Mouse (Mus musculus) intestine, postnatal 0 days (tissue): ENCODE results near the gene Cask. TPM values are rescaled to one million over a fixed set of nuclear protein-coding genes. Genes with fewer than 3 reads are reported as not detected.

Experiments used
- ATAC-seq: fragments of 200-750 bp; cut with Nextera tagmentation; 2 replicates; pipeline ENCODE4 v1.8.0; 2017; ENCODE audit warnings: mild to moderate bottlenecking, moderate TSS enrichment, moderate library complexity
- H3K27ac ChIP-seq: fragments of 300-500 bp; sonication (generic); 2 replicates; pipeline ENCODE4 v1.5.1; 2014; ENCODE audit warnings: mild to moderate bottlenecking, low read depth, low read length, moderate library complexity
- H3K27me3 ChIP-seq: fragments of 300-500 bp; sonication (generic); replicated peaks from 2 replicates; pipeline ENCODE4 v1.6.1; 2014; ENCODE audit warnings: low read length, mixed read lengths; ENCODE audit not compliant: control insufficient read depth, insufficient read depth
- H3K36me3 ChIP-seq: fragments of 300-500 bp; sonication (generic); 2 replicates; pipeline ENCODE4 v1.6.1; 2014; ENCODE audit warnings: mild to moderate bottlenecking, moderate library complexity; ENCODE audit not compliant: control insufficient read depth, insufficient read depth
- H3K4me1 ChIP-seq: fragments of 300-500 bp; sonication (generic); replicated peaks from 2 replicates; pipeline ENCODE4 v1.6.1; 2014; ENCODE audit warnings: antibody characterized with exemption, low read length, mixed read lengths; ENCODE audit not compliant: control insufficient read depth, insufficient read depth
- H3K4me2 ChIP-seq: fragments of 300-500 bp; sonication (generic); replicated peaks from 2 replicates; pipeline ENCODE4 v1.6.1; 2014; ENCODE audit warnings: low read depth, mild to moderate bottlenecking, moderate library complexity
- H3K4me3 ChIP-seq: fragments of 300-500 bp; sonication (generic); 2 replicates; pipeline ENCODE4 v1.5.1; 2014; ENCODE audit warnings: low read depth, low read length
- H3K9ac ChIP-seq: fragments of 300-500 bp; sonication (generic); 2 replicates; pipeline ENCODE4 v1.6.1; 2014; ENCODE audit warnings: mild to moderate bottlenecking, low read depth, low read length
- H3K9me3 ChIP-seq: fragments of 300-500 bp; sonication (generic); 2 replicates; pipeline ENCODE4 v1.6.1; 2016; ENCODE audit warnings: mixed run types; ENCODE audit not compliant: control insufficient read depth
- CTCF ChIP-seq: sonication (generic); IDR thresholded peaks from 2 replicates; pipeline ENCODE4 v1.5.1; 2016; ENCODE audit warnings: low read depth, mild to moderate bottlenecking, control low read depth, antibody characterized with exemption, moderate library complexity
- WGBS: fragments of 180-500 bp; shearing (Covaris S2); extraction: QIAGEN DNeasy Blood & Tissue Kit; methylation state at CpG from one replicate; pipeline ENCODE4 v1.1.7; 2014; 5-methylcytosine and 5-hydroxymethylcytosine counted together
- polyA plus RNA-seq: library from polyadenylated mRNA; unstranded; fragments of >200 nt; fragmentation: Nextera tagmentation; extraction: Ambion mirVana; gene quantifications from 2 replicates; pipeline ENCODE4 v1.2.1, GENCODE M21; 2015

Gene Cask
- polyA plus RNA-seq, 1 experiment from 2014 or later: 9.0 TPM

DNA sequence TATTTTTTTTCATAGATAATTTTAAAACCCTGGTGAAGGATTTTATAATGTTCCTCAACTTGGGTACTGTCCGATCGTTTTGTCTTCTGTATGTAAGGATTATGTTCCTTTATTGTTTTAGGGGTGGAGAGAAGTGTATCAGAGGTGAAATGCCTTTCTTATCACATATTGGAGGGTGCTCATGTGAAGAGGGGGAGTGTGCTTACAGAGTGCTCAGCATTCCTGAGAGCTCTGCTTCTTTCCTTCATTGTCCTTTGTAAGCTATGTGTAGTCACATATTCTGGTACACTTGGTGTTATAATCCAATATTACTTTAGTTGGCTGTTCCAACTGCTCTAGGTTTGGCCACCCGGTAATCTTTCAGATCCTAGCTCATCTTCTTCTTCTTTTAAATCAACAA lies 150.5 kb downstream of the Cask start:
- Histone ChIP-seq H3K9ac (no peak overlapping the region), H3K27me3 (no peaks in the 10 kb centered on the region), H3K36me3 (no peaks in the 10 kb centered on the region), H3K4me1 (no peaks in the 10 kb centered on the region), H3K9me3 (no peaks in the 10 kb centered on the region), H3K27ac (no peak overlapping the region), H3K4me3 (no peak overlapping the region), H3K4me2 (no peak overlapping the region)
- no peak for ATAC-seq
- TF ChIP-seq CTCF: no peak
- whole genome bisulfite sequencing: 66% methylated on average over 3 of the region's 3 CpGs

DNA sequence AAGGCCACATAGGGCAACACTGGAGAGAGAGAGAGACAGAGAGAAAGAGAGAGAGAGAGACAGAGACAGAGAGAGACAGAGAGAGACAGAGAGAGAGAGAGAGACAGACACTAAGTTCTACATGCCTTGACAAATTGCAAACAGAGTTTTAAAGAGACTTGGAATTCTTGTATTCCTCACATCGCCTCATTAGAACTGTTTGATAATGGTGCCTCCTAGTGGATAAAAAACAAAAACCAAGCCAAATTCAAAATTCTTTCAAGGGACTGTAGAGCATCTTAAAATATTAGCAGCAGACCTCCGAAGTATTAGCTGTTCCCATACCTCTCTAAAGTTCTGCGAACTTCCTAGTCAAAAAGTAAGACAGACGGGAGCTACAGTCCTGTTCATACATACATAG lies 159.3 kb downstream of the Cask start:
- H3K9ac ChIP-seq: no peak overlapping the region
- no peak for ATAC-seq
- H3K36me3 ChIP-seq: no peaks in the 10 kb centered on the region
- H3K27me3 ChIP-seq: no peaks in the 10 kb centered on the region
- no peaks in the 10 kb centered on the region for H3K4me1 ChIP-seq
- no peaks in the 10 kb centered on the region for H3K9me3 ChIP-seq
- WGBS: 86% methylated on average over 4 of the region's 4 CpGs
- H3K27ac ChIP-seq: no peak overlapping the region
- no peak overlapping the region for H3K4me3 ChIP-seq
- H3K4me2 ChIP-seq: no peak overlapping the region
- TF ChIP-seq CTCF: peak; percentile 40

DNA sequence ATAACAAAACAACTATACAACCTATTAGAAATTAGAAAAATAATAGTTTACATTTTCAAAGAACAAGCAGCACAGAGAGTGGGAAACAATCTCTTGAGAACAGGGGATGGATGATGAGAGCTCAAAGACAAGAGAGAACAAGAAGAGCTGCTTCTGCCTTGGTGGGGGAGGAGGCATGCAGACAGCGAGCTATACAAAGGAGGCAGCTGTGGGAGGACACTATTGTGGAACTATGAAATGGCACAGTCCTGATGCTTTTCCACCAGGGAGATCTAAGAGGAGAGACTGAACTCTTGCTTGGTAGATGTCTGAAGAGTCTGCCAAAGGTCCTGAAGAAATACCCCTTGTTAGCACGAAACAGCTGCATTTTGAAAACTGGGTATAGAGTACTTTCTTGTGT lies 162.8 kb downstream of the Cask start:
- WGBS: 76% methylated on average over 2 of the region's 2 CpGs
- H3K27me3 ChIP-seq: no peaks in the 10 kb centered on the region
- no peaks in the 10 kb centered on the region for H3K4me1 ChIP-seq
- no peak for TF ChIP-seq CTCF
- H3K9me3 ChIP-seq: no peaks in the 10 kb centered on the region
- H3K4me2 ChIP-seq: no peak overlapping the region
- no peaks in the 10 kb centered on the region for H3K36me3 ChIP-seq
- H3K9ac ChIP-seq: no peak overlapping the region
- H3K27ac ChIP-seq: no peak overlapping the region
- no peak overlapping the region for H3K4me3 ChIP-seq
- ATAC-seq: no peak

DNA sequence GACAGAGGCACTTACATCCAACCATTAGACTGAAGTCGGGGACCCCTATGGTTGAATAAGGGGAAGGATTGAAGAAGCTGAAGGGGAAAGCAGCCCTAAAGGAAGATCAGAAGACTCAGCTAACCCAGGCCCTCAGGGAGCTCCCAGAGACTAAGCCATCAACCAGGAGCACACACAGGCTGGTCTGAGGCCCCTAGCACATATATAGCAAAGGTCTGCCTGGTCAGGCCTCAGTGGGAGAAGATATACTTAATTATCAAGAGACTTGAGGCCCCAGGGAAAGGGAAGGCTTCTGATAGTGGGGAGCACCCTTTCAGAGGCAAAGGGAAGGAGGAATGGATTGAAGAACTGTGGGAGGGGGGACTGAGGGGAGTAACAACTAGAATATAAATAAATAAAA lies 164.6 kb downstream of the Cask start:
- 93% methylated on average over 1 of the region's 1 CpGs for WGBS
- Histone ChIP-seq H3K9me3 (no peaks in the 10 kb centered on the region), H3K36me3 (no peaks in the 10 kb centered on the region), H3K4me2 (no peak overlapping the region), H3K4me3 (no peak overlapping the region), H3K9ac (no peak overlapping the region), H3K27me3 (no peaks in the 10 kb centered on the region), H3K4me1 (no peaks in the 10 kb centered on the region), H3K27ac (no peak overlapping the region)
- no peak for TF ChIP-seq CTCF
- ATAC-seq: no peak

DNA sequence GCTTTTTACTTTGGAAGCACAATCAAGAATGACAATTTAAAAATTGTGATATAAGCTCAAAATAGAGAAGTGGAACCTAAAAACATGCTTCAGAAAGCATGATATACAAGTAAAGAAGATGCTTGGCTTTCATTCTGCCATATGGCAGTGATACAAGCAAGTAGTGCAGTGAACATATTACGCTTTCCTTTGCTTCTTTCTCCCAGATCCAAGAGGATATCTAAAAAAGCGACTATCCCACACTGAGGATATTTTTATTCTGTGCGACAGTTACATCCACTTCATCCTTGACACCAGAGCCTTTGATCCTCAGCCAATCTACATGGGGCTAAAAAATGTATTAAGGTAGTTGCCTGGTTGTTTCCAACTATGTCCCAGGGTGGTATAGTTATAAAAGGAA lies 169.4 kb downstream of the Cask start:
- no peaks in the 10 kb centered on the region for H3K36me3 ChIP-seq
- no peak overlapping the region for H3K9ac ChIP-seq
- H3K4me3 ChIP-seq: no peak overlapping the region
- H3K4me1 ChIP-seq: no peaks in the 10 kb centered on the region
- H3K27ac ChIP-seq: no peak overlapping the region
- no peaks in the 10 kb centered on the region for H3K27me3 ChIP-seq
- TF ChIP-seq CTCF: no peak
- ATAC-seq: no peak
- H3K9me3 ChIP-seq: no peaks in the 10 kb centered on the region
- WGBS: 87% methylated on average over 3 of the region's 3 CpGs
- H3K4me2 ChIP-seq: no peak overlapping the region

DNA sequence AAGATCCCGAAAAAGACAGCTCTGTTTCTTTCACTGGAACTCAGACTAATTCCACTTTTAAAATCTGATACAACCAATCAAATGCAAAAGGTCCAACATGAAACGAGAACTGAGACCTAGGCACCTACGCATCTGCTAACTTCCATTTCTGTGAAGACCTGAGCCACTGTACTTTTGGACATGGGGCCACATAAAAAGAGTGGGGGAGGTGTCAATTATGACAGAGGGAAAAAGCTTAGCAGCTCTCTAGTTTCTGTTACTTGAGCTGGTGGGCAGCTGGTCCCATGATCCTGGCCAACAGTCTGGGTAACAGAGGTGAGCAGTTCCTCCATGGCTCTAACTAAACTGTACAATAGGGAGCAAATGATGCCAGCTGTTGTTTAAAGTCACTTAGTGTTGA lies 178.2 kb downstream of the Cask start:
- no peaks in the 10 kb centered on the region for H3K27me3 ChIP-seq
- H3K4me2 ChIP-seq: no peak overlapping the region
- no peaks in the 10 kb centered on the region for H3K36me3 ChIP-seq
- no peak overlapping the region for H3K4me3 ChIP-seq
- ATAC-seq: no peak
- H3K9me3 ChIP-seq: no peaks in the 10 kb centered on the region
- WGBS: 84% methylated on average over 3 of the region's 3 CpGs
- TF ChIP-seq CTCF: no peak
- no peak overlapping the region for H3K27ac ChIP-seq
- H3K9ac ChIP-seq: no peak overlapping the region
- H3K4me1 ChIP-seq: no peaks in the 10 kb centered on the region

DNA sequence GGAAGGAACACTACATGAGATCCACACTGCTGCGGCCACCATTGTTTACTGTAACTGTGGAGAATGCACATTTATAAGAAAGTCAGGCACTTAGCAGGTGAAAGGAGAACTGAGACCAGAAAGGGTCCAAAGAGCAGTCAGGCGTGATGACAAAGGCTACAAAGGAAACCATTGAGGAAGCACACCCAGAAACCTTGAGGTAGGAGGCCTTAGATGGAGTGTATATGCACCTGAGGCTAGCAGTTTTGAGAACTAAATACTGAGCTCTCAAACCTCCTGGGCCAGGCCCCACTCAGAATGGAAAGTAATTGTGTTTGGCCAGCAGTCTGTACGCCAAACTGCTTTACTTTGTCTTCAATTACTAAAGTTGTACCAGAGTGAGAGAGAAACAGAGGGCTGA lies 180.8 kb downstream of the Cask start:
- no peak overlapping the region for H3K27ac ChIP-seq
- no peak for TF ChIP-seq CTCF
- H3K4me3 ChIP-seq: no peak overlapping the region
- H3K36me3 ChIP-seq: no peaks in the 10 kb centered on the region
- no peaks in the 10 kb centered on the region for H3K27me3 ChIP-seq
- no peaks in the 10 kb centered on the region for H3K9me3 ChIP-seq
- no peak for ATAC-seq
- no peaks in the 10 kb centered on the region for H3K4me1 ChIP-seq
- H3K9ac ChIP-seq: no peak overlapping the region
- H3K4me2 ChIP-seq: no peak overlapping the region
- 66% methylated on average over 3 of the region's 3 CpGs for WGBS
